Mouse (Mus musculus): ENCODE data around the gene Moap1.

DNA sequence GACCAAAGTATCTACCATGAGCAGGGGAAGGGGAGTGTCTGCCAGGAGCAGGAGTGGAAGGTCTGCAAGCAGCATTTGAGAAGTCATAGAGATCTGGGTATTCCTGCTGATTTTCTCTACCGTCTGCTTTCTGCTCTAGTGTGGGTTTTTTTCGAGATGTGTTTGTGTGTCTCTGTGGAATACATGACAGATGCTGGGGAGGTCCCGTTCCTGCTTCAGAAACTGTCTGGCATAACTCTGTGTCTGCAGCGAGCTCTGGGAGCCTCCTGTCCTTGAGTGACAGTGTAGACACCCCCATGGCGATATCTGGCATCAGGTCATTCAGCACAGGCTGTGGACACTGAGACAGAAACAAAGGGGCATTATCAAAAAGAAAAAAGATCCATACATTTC, 42.1 kb upstream of the Moap1 start:
- no peak for TF ChIP-seq CTCF (conservative IDR thresholded peaks at IDR 0.05; ENCODE audit: low read length)
- no peak for TF ChIP-seq POU5F1 (IDR thresholded peaks at IDR 0.05; ENCODE audit: borderline replicate concordance, low read length)
